Mouse (Mus musculus) frontal cortex, postnatal 36 days (tissue): ENCODE measurements around the gene Cic.
"Not testable (repeated sequence)": the region's sequence is repeated elsewhere in the genome, so short reads cannot be mapped to it uniquely, and the experiment has no call there.

ENCODE experiments used
- DNase-seq, 2 experiments: peaks; one replicate each; pipeline ENCODE4 v3.0.0; 2022; ENCODE audit warnings: low spot score in 2 of 2

Gene Cic

GRCm38 (mm10) chr7:25243361-25243760, 24.1 kb upstream of the Cic start:
- no peak for DNase-seq

- DNase-seq: no peak
Measured at GRCm38 (mm10) chr7:25244562-25245369, 22.7 kb upstream of the Cic start.

DNA sequence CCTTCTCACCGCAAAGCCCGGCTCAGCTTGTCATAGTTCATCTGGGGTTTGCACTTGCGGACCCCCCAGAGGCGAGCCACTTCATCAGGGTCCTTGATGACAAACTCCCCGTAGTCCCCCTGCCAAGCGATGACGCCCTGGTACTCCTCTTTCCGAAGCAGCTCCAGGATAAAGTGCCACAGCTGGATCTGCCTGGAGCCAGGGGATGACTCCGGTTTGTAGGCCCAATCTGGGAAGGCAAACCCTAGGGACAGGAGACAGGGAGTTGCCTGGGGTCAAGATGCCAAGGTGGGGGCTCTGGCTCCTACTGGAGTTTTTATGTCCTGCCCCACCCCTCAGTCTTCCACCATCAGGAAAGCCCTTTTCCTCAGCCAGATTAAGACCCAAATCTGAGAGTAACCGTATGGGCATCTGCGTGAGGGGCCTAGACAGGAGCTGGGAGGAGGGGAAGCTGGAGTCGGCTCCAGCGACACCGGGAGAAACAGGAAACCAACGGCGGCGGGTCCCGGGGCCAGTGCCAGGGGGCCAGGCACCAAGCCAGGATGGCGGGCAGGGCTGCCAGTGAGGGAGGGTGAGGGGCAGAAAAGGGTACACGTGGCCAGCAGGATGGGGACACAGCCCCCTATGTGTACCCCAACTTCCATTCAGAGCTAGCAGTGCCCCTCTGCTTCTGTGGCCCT, 21.3 kb upstream of the Cic start:
- DNase-seq: peak in 1 of 2 experiments; percentile 73

DNA sequence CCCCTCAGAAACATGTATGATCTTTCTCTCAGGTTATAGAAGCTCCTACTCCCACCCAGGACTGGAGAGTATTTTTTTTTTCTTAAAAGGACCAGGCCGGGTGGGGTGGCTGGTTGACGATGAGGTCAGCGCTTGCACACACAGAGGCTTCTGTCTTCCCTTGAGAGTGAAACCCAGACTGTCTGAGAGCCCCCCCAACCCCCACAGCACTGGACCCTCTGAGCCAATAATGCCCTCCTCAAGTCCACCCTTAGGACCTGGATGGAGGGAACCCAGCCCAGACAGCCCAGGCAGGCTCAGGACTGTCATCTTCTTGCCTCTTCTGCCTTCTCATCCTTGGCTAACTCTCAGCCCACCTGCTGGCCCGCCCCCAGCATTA, 20.8 kb upstream of the Cic start:
- DNase-seq: no peak

- no peak for DNase-seq
Measured at GRCm38 (mm10) chr7:25247498-25247897, 20.0 kb upstream of the Cic start.

- DNase-seq: peak; percentile 80 to 87
Measured at GRCm38 (mm10) chr7:25248018-25248647, 19.4 kb upstream of the Cic start.

- DNase-seq: peak in 1 of 2 experiments; percentile 46
Measured at GRCm38 (mm10) chr7:25248846-25249313, 18.6 kb upstream of the Cic start.

- peak; percentile 20 to 68 for DNase-seq
Measured at GRCm38 (mm10) chr7:25249314-25250140, 18.0 kb upstream of the Cic start.

DNA sequence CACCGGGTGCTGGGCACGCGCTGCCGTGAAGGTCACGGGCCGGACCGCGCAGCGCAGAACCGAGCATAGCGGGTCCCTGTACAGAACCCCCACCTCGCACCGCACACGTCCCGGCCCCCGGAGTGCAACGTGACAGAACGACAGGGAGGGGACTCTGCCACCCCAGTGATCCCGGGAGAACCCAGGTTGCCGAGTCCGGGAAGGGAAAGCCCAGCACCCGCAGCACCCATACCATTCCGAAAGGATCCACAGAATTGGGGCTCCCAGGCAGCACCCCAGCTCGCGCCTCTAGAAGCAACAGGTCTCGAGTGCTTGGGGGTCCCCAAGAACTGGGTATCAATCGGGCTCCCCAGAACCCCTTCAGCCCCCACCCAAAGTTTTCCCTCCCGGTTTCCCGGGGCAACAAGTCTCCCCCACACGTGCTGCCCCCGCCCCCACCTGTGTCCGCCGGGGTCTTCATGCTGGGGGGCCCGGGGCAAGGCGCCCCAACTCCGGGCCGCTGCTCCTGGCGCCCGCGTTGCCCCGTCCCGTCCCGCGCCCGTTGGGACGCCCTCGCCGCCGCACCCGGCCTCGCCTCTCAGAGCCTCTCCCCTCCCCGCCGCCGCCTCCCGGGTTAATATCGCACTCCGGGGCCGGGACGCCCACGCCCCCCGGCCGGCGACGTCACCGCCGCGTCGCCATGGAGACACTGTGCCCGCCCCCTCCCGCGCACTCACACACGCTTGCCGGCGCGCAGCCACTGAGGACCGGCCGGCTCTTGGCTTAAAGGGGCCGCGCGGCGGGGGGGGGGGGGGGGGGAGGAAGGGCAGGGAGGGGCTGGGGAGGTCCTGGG, 17.1 kb upstream of the Cic start, which contains the start of gene Erf:
Erf (minus strand) TSS at position 621 of the 832 bp plus-strand sequence.
- peak; percentile 93 to 95 for DNase-seq

DNA sequence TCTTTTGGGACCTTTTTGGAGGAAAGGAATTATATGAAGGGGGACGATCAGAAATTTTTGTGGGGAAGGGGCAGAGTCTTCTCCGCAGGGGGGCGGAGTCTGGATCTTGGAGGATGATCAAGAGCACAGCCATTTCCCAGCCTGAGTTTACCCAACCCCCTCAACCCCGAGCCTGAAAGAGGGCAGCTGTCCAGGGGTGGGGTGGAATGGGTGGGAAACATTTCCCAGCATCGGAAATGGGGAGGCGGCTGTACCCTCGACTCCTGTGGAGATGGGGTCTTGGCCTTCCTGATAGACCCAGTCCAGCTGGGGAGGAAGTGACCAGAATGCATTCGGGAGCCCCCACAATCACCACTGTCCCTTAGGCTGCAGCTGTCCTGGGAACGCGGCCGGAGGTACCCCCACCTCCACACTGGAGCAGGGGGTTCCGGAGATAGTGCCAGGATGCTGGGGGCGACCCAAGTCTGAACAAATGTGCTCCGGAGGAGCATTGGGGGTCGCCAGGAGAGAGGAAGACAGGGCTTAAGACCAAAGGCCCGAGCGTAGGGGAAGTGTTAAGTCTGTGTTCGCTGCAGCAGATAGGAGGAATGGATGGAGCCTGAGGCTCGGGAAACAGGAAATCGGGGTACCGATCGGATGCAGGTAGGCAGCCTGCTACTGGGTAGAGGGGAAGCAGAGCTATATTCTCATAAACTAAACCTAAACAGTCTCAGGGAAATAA, 16.3 kb upstream of the Cic start:
- DNase-seq: peak in 1 of 2 experiments; percentile 53

DNA sequence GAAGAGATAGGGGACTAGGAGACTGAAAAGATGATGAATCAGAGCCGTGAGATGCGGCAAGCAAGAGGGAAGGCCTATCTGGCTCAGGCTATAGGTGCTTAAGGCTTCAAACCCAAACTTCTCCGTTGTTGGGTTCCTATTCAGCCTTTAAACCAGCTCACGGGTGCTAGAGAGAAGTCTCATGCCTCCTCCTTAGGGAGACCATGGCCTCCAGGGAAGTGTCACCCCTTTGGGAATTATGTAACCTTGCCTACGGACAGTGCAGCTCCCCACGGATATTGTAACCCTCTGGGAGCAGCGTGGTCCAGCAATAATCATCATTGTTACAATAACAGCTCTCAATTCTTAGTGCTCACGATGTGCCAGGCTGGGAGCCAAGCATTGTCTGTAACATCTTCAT, 15.7 kb upstream of the Cic start:
- DNase-seq: no peak

DNA sequence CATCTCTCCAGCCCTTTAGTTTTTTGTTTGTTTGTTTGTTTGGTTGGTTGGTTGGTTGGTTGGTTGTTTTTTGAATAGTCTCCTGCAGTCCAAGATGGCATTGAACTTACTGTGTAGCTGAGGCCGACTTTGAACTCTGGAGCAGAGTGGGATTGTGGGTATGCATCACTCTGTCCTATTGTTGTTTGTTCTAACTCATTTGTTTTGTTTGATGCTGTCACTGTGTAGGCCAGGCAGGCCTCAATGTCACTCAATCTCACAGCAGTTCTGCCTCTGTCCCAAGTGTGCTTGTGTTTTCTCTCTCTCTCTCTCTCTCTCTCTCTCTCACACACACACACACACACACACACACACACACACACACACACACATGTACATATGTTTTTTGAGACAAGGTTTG, 5.6 kb upstream of the Cic start:
- DNase-seq: no peak

DNA sequence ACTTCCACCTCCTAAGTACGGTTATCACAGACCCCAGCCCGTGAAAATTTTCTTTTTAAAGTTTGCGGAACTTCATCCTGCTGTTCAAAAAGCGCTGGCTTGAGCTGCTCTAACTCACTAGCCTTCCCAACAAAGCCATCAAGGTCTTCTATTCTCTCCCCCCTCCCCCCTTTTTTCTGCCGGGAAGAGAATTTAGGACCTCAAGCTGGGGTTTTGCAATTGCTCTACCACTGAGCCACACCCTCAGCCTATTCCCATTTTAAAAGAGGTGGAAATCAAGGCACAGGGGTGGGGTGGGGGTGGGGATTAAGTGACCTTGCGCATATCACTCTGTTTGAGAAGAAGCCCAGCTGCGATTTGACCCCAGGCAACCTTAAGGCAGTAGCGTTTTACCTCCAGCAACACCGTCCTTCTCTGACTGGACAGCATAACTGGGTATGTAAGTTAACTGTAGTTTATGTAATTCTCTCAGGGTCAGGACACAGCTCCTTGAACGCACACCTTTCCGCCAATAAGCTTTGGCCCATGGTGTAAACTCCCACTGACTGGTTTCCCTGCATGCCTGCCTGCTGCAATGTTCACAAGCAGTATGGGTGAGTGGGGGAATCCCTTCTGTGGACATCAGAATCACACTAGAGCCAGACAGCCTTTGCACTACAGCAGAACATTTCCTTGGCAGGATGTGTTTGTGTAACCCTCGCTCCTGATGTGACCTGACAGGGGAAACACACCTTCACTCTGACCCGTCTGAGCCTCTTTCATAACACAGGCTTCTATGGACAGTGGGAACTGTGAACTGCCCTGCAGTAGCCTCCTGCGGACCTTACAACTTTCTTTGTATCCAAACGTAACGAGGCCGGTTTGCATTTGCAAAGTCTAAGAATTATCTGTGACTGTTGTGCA, 3.3 kb upstream of the Cic start:
- no peak for DNase-seq

GRCm38 (mm10) chr7:25265743-25266142, 1.8 kb upstream of the Cic start:
- DNase-seq: not testable (repeated sequence)

GRCm38 (mm10) chr7:25266180-25266962, 1.1 kb upstream of the Cic start:
- DNase-seq: no peak

DNA sequence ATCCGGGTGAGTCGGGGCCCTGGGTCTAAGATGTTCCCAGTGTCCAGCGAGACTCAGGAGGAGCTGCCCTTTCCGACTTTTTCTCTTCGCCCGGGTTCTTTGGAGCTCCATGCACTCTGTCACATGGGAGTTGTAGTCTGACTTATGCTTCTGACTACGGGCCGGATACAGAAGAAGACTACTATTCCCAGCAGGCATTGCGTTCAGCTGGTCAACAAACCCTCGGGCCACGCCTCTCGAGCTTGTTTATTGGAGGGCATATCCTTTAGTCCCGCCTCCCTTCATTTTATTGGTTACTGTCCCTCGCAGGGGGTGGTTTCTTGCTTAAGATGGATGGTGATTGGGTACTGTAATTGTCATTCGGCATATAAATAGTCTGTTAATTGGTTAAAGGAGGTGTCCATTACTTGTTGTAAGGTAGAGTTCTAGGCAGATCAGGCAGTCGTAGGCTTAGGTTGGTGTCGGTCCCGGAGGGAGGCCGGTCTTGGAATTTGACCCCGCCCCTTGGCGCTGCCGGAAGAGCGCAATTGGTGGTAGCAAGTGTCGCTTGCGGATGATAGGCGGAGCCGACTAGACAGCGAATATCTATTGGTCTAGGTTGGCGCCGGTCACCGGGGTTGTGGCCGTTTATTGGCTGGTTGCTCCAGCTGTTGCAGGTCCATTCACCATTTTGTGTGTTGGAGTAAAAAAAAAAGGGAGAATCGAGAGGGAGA, 403 bp downstream of the Cic start:
- DNase-seq: peak; percentile 99 to 100

- DNase-seq: no peak
Measured at GRCm38 (mm10) chr7:25268588-25268987, 1.1 kb downstream of the Cic start.

DNA sequence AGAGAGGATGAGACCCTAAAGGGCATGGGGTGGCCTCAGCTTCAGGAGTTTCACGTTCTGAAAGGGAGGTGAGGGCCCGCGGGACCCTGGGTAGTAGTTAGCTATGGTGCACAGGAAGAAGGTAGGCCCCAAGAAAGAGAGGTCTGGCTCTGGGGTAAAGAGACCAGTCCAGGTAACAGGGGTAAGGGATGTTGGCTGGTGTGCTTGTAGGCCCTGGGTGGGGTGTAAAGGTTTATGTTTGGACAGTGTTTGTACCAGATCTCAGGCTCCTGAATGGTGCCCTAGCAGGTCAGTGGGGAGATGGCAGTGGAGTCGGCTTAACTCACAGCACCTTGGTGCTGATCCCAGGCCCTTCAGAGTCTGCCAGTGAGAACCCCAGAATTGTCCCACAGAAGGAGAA, 1.5 kb downstream of the Cic start:
- DNase-seq: no peak
